In genomic region chr11:24162056-24162455, GRCm38 (mm10) we compare ENCODE assay signal across 8 mouse cellular contexts.
DNase-seq lines count a peak whose midpoint lies in the region.

No protein-coding gene starts in this region.

- peak; percentile 33 for DNase-seq in gastrocnemius, postnatal 10 days
- DNase-seq in gastrocnemius, adult 8-10 months (ENCODE audit: low spot score in 2 of 2), result no peak
- DNase-seq in right cerebral cortex, postnatal 10 days (ENCODE audit: low spot score in 2 of 2), result peak; percentile 83 to 85
- DNase-seq in right cerebral cortex, postnatal 36 days (ENCODE audit: low spot score in 2 of 2), result no peak
- DNase-seq in layer of hippocampus, adult 9-11 months, result peak; percentile 57
- peak; percentile 52 for DNase-seq in right cerebral cortex, postnatal 25 days
- DNase-seq in urinary bladder, postnatal 10 days (ENCODE audit: low spot score), result no peak
- DNase-seq in thymus, postnatal 25 days, result no peak

Comparison
In these comparisons a context has a peak if more than half of its experiments do, and no peak if none do; other contexts are left out.
1. DNase-seq: peak in gastrocnemius, postnatal 10 days (single experiment), right cerebral cortex, postnatal 10 days (2 of 2), layer of hippocampus, adult 9-11 months (single experiment) and right cerebral cortex, postnatal 25 days (single experiment); none in gastrocnemius, adult 8-10 months (0 of 2), right cerebral cortex, postnatal 36 days (0 of 2), urinary bladder, postnatal 10 days (single experiment) and thymus, postnatal 25 days (single experiment).